Mouse (Mus musculus) heart, embryonic 16.5 days (tissue): Measurements from ENCODE around the gene Unc5cl. TPM values are rescaled to one million over a fixed set of nuclear protein-coding genes. Genes with fewer than 3 reads are reported as not detected.

Experiments
- ATAC-seq: fragments of 200-750 bp; cut with Nextera tagmentation; replicated peaks from 2 replicates; pipeline ENCODE4 v1.8.0; 2017; ENCODE audit warnings: moderate number of reproducible peaks; ENCODE audit not compliant: insufficient read depth, low FRiP score; ENCODE audit errors: extremely low read depth
- H3K27ac ChIP-seq: fragments of 300-500 bp; sonication (generic); 2 replicates; pipeline ENCODE4 v1.5.1; 2014; ENCODE audit warnings: mild to moderate bottlenecking, low read length, control low read depth, moderate library complexity
- H3K27me3 ChIP-seq: fragments of 300-500 bp; sonication (generic); 2 replicates; pipeline ENCODE4 v1.6.1; 2014; ENCODE audit warnings: low read length, mixed read lengths; ENCODE audit not compliant: control insufficient read depth, insufficient read depth
- H3K36me3 ChIP-seq: fragments of 300-500 bp; sonication (generic); 2 replicates; pipeline ENCODE4 v1.6.1; 2014; ENCODE audit not compliant: control insufficient read depth, insufficient read depth
- H3K4me1 ChIP-seq: fragments of 300-500 bp; sonication (generic); 2 replicates; pipeline ENCODE4 v1.6.1; 2014; ENCODE audit warnings: low read length, mixed read lengths; ENCODE audit not compliant: control insufficient read depth, insufficient read depth
- H3K4me2 ChIP-seq: fragments of 300-500 bp; sonication (generic); 2 replicates; pipeline ENCODE4 v1.6.1; 2014; ENCODE audit warnings: low read depth, mild to moderate bottlenecking, control low read depth, low read length
- H3K4me3 ChIP-seq: fragments of 300-500 bp; sonication (generic); 2 replicates; pipeline ENCODE4 v1.5.1; 2014; ENCODE audit warnings: mild to moderate bottlenecking, control low read depth, low read length
- H3K9ac ChIP-seq: fragments of 300-500 bp; sonication (generic); 2 replicates; pipeline ENCODE4 v1.6.1; 2014; ENCODE audit warnings: low read length, control low read depth
- H3K9me3 ChIP-seq: fragments of 300-500 bp; sonication (generic); replicated peaks from 2 replicates; pipeline ENCODE4 v1.6.1; 2016; ENCODE audit warnings: low read length; ENCODE audit not compliant: control insufficient read depth
- WGBS: fragments of 180-500 bp; shearing (Covaris S2); extraction: QIAGEN DNeasy Blood & Tissue Kit; methylation state at CpG from one replicate; pipeline ENCODE4 v1.1.7; 2014; 5-methylcytosine and 5-hydroxymethylcytosine counted together
- polyA plus RNA-seq: library from polyadenylated mRNA; unstranded; fragments of >200 nt; fragmentation: Nextera tagmentation; extraction: Ambion mirVana; gene quantifications from 2 replicates; pipeline ENCODE4 v1.2.1, GENCODE M21; 2015

Gene Unc5cl
- polyA plus RNA-seq, 1 experiment from 2014 or later: 2.0 TPM

DNA sequence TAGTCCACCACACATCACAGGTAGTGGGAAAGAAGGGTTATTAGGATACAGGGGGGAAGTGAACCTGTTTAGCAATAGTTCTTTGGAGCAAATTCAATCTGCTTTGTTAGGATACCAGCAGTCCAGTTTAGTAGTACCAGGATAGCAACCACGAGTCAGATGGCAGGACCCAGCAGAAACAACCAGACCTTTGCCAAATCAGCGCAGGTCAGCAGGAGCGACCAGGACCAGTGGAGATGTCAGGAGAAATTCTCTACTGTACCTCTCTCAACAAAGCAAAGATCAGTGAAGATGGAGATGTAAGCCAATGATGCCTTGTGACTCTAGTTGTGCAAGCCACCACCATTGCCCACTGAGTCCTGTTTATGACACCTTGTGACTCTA lies 97.8 kb downstream of the Unc5cl start:
- no peak overlapping the region for H3K9ac ChIP-seq
- H3K9me3 ChIP-seq: peaks cover 9% of the 10 kb centered on the region; the same call in 1 of the 2 replicates
- no peaks in the 10 kb centered on the region for H3K36me3 ChIP-seq
- no peak overlapping the region for H3K4me3 ChIP-seq
- no peak overlapping the region for H3K27ac ChIP-seq
- H3K4me1 ChIP-seq: no peaks in the 10 kb centered on the region
- no peaks in the 10 kb centered on the region for H3K27me3 ChIP-seq
- no peak for ATAC-seq
- 78% methylated on average over 3 of the region's 3 CpGs for WGBS
- H3K4me2 ChIP-seq: no peak overlapping the region

DNA sequence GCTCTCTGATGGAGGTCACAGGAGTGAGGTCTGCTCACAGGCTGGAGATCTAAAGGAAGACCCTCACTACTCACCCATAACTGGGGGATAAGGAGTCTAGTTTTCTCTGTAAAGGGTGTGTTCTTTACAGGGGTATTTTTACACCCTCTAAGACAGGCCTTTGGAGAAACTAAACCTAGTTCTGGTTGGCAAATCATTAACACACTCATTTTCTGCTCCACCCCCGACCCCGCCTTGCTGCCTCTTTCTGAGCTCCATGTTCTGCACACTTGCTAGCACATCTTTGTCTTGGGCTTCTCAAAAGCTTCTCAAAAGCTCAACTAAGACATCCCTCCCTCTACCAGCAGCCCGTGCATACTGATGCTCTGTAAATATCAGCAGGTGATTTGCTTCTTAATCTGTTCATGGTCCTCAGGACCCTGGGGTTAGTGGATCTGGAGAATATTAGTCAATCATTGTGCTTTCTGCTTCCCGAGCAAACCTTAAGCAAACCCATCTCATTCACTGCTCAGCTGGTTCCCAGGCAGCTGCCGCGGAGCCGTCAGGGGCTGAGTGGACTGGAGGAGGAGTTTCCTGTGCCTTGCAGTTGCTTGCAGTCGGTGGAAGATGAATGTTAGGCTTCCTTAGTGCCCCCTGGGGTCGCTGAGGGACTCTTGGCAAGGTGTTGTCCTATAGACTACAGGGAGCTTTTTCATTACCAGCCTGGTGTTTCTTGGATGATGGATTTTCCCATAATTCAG lies 101.7 kb downstream of the Unc5cl start:
- Histone ChIP-seq H3K9me3 (no peaks in the 10 kb centered on the region), H3K4me1 (no peaks in the 10 kb centered on the region), H3K4me3 (no peak overlapping the region), H3K9ac (no peak overlapping the region), H3K27me3 (no peaks in the 10 kb centered on the region), H3K4me2 (no peak overlapping the region), H3K27ac (no peak overlapping the region), H3K36me3 (no peaks in the 10 kb centered on the region)
- ATAC-seq: no peak
- WGBS: 33% methylated on average over 9 of the region's 9 CpGs

DNA sequence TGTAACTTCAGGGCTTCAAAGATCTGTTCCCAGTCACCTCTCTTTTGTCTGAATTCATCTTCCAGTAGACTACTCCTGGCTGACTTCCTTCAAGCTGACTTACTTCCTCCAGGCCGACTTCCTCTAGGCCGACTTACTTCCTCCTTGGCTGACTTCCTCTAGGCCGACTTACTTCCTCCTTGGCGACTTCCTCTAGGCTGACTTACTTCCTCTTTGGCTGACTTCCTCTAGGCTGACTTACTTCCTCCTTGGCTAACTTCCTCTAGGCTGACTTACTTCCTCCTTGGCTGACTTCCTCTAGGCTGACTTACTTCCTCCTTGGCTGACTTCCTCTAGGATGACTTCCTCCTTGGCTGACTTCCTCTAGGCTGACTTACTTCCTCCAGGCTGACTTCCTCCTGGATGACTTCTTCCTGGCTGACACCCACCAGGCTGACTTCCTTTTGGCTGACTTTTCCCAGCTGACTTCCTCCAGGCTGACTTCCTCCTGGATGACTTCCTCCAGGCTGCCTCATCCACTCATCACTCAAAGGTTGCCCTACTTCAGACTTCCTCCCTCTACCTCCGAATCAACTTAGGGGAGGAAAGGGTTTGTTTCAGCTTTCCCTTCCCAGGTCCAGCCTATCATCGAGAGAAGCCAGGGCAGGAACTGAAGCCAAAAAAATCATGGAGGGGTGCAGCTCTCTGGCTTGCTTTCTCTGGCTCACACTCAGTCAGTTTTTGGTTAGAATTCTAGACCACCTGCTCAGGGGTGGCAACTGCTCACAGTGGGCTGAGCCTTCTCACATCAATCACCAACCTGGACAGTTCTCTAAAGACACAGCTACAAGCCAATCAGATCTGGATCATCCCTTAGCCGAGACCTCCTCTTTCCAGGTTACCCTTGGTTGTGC lies 103.4 kb downstream of the Unc5cl start:
- no peak overlapping the region for H3K9ac ChIP-seq
- 77% methylated on average over 7 of the region's 7 CpGs for WGBS
- H3K27me3 ChIP-seq: no peaks in the 10 kb centered on the region
- no peaks in the 10 kb centered on the region for H3K36me3 ChIP-seq
- no peaks in the 10 kb centered on the region for H3K4me1 ChIP-seq
- no peaks in the 10 kb centered on the region for H3K9me3 ChIP-seq
- H3K4me2 ChIP-seq: no peak overlapping the region
- H3K27ac ChIP-seq: no peak overlapping the region
- H3K4me3 ChIP-seq: no peak overlapping the region
- no peak for ATAC-seq

- no peaks in the 10 kb centered on the region for H3K4me1 ChIP-seq
- H3K4me3 ChIP-seq: no peak overlapping the region
- no peaks in the 10 kb centered on the region for H3K27me3 ChIP-seq
- H3K36me3 ChIP-seq: no peaks in the 10 kb centered on the region
- H3K4me2 ChIP-seq: no peak overlapping the region
- no peak overlapping the region for H3K27ac ChIP-seq
- no peak overlapping the region for H3K9ac ChIP-seq
- 87% methylated on average over 8 of the region's 8 CpGs for WGBS
- H3K9me3 ChIP-seq: no peaks in the 10 kb centered on the region
- no peak for ATAC-seq
These were observed 110.2 kb downstream of the Unc5cl start for GRCm38 (mm10) chr17:48564931-48565330.

DNA sequence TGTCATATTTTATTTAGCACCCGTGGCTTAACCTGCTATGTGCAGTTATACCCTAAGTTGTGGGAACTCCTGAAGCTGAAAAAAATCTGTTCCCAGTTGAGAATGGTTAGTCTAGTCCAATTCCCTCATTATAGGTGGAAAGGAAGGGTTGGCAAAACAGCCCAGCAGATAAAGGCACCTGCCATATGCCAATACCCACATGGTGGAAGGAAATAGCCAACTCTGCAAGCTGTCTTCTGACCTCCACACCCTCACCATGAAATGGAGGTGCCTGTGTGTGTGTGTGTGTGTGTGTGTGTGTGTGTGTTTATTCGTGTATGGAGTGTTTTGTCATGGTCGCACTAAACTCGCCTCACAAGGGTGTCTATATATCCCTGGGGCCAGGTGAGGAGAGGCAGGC lies 115.0 kb downstream of the Unc5cl start:
- Histone ChIP-seq H3K9ac (no peak overlapping the region), H3K9me3 (no peaks in the 10 kb centered on the region), H3K4me3 (no peak overlapping the region), H3K4me2 (no peak overlapping the region), H3K27ac (no peak overlapping the region), H3K36me3 (no peaks in the 10 kb centered on the region), H3K4me1 (no peaks in the 10 kb centered on the region), H3K27me3 (no peaks in the 10 kb centered on the region)
- no peak for ATAC-seq
- 76% methylated on average over 4 of the region's 4 CpGs for WGBS

GRCm38 (mm10) chr17:48581153-48581552 lies 126.5 kb downstream of the Unc5cl start:
- peaks cover 3% of the 10 kb centered on the region; the same call in 1 of the 2 replicates for H3K9me3 ChIP-seq
- 31% methylated on average over 5 of the region's 5 CpGs for WGBS
- no peak overlapping the region for H3K4me2 ChIP-seq
- no peak overlapping the region for H3K4me3 ChIP-seq
- H3K4me1 ChIP-seq: peaks cover 7% of the 10 kb centered on the region
- H3K27ac ChIP-seq: no peak overlapping the region
- no peaks in the 10 kb centered on the region for H3K27me3 ChIP-seq
- ATAC-seq: no peak
- no peaks in the 10 kb centered on the region for H3K36me3 ChIP-seq
- no peak overlapping the region for H3K9ac ChIP-seq

DNA sequence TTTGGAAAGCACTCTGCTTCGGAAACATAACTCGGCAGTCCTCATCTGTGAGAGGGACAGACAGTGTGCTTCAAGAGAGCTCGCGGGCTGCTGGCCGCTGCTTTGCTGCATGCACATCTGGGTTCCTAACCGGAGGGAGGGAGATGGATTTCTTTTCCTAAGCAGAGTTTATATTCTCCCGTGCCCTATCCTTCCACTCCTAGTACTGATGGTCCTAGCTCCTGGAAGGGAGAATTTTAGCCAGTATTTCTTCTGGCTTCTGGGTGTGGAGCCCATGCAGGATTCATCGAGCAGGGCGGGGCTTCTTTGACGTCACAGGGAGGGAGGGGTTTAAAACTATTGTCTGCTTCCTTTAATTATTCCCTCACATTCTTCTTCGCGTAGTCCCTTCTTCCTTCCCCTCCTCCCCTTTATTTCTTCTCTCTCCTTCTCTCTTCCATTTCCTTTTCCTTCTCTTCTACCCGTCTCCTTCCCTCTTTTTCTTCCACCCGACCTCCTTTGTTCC lies 127.8 kb downstream of the Unc5cl start:
- H3K9me3 ChIP-seq: peaks cover 3% of the 10 kb centered on the region; the same call in 1 of the 2 replicates
- H3K4me3 ChIP-seq: peak overlapping the region; percentile 16; the same call in 1 of the 2 replicates
- H3K4me2 ChIP-seq: peak overlapping the region; percentile 39
- no peaks in the 10 kb centered on the region for H3K27me3 ChIP-seq
- H3K36me3 ChIP-seq: no peaks in the 10 kb centered on the region
- H3K9ac ChIP-seq: no peak overlapping the region
- ATAC-seq: no peak
- peaks cover 7% of the 10 kb centered on the region for H3K4me1 ChIP-seq
- WGBS: 57% methylated on average over 14 of the region's 14 CpGs
- no peak overlapping the region for H3K27ac ChIP-seq

- no peaks in the 10 kb centered on the region for H3K9me3 ChIP-seq
- no peaks in the 10 kb centered on the region for H3K27me3 ChIP-seq
- H3K4me3 ChIP-seq: no peak overlapping the region
- H3K4me2 ChIP-seq: no peak overlapping the region
- H3K27ac ChIP-seq: no peak overlapping the region
- WGBS: 83% methylated on average over 11 of the region's 11 CpGs
- H3K9ac ChIP-seq: no peak overlapping the region
- peaks cover 7% of the 10 kb centered on the region for H3K4me1 ChIP-seq
- no peak for ATAC-seq
- H3K36me3 ChIP-seq: no peaks in the 10 kb centered on the region
These were observed 128.7 kb downstream of the Unc5cl start for GRCm38 (mm10) chr17:48583401-48583800.

- WGBS: 2% methylated on average over 14 of the region's 14 CpGs
- 0 out of 2 replicates have a peak overlapping the region, but pooled peaks have one; percentile 37 for H3K9ac ChIP-seq
These were observed 131.2 kb downstream of the Unc5cl start for GRCm38 (mm10) chr17:48585902-48586359.

More at GRCm38 (mm10) chr17:48585902-48586359, 131.2 kb downstream of the Unc5cl start:
- H3K27me3 ChIP-seq: no peaks in the 10 kb centered on the region
- H3K36me3 ChIP-seq: no peaks in the 10 kb centered on the region
- H3K4me3 ChIP-seq: peak overlapping the region; percentile 48
- H3K27ac ChIP-seq: peak overlapping the region; percentile 71
- no peaks in the 10 kb centered on the region for H3K9me3 ChIP-seq
- H3K4me1 ChIP-seq: peaks cover 7% of the 10 kb centered on the region
- ATAC-seq: peak; percentile 94
- H3K4me2 ChIP-seq: peak overlapping the region; percentile 67
